Mouse (Mus musculus) midbrain, embryonic 10.5 days (tissue): ENCODE data around the gene 1700019A02Rik. TPM values are rescaled to one million over a fixed set of nuclear protein-coding genes. Genes with fewer than 3 reads are reported as not detected.

Experiments
- DNase-seq: peaks from one replicate; pipeline ENCODE4 v3.0.0-alpha.2; 2017; ENCODE audit warnings: low spot score
- H3K27ac ChIP-seq: fragments of 300-500 bp; sonication (generic); replicated peaks from 2 replicates; pipeline ENCODE4 v1.5.1; 2016; ENCODE audit warnings: mild to moderate bottlenecking
- H3K27me3 ChIP-seq: fragments of 300-500 bp; sonication (generic); 2 replicates; pipeline ENCODE4 v1.6.1; 2016; ENCODE audit warnings: low read depth, mild to moderate bottlenecking; ENCODE audit not compliant: poor library complexity, severe bottlenecking
- H3K36me3 ChIP-seq: fragments of 300-500 bp; sonication (generic); 2 replicates; pipeline ENCODE4 v1.6.1; 2016; ENCODE audit warnings: mild to moderate bottlenecking, moderate library complexity
- H3K4me1 ChIP-seq: fragments of 300-500 bp; sonication (generic); 2 replicates; pipeline ENCODE4 v1.6.1; 2016
- H3K4me3 ChIP-seq: fragments of 300-500 bp; sonication (generic); 2 replicates; pipeline ENCODE4 v1.5.1; 2016; ENCODE audit warnings: mild to moderate bottlenecking, moderate library complexity
- H3K9me3 ChIP-seq: fragments of 300-500 bp; sonication (generic); replicated peaks from 2 replicates; pipeline ENCODE4 v1.6.1; 2016; ENCODE audit warnings: mild to moderate bottlenecking
- WGBS: fragments of 180-500 bp; shearing (Covaris S2); methylation state at CpG from one replicate; pipeline ENCODE4 v1.1.7; 2016; 5-methylcytosine and 5-hydroxymethylcytosine counted together
- polyA plus RNA-seq: library from polyadenylated mRNA; unstranded; fragments of >200 nt; fragmentation: Nextera tagmentation; extraction: Ambion mirVana; gene quantifications from 2 replicates; pipeline ENCODE4 v1.2.1, GENCODE M21; 2016

The 1700019A02Rik gene
- polyA plus RNA-seq, 1 experiment from 2014 or later = not detected

GRCm38 (mm10) chr1:53110561-53110960, 76.9 kb downstream of the 1700019A02Rik start:
- H3K27me3 ChIP-seq = no peaks in the 10 kb centered on the region
- no peaks in the 10 kb centered on the region for H3K4me1 ChIP-seq
- no peak overlapping the region for H3K4me3 ChIP-seq
- no peak for DNase-seq
- 82% methylated on average over 1 of the region's 1 CpGs for WGBS
- H3K36me3 ChIP-seq = no peaks in the 10 kb centered on the region
- H3K27ac ChIP-seq = no peak overlapping the region
- no peaks in the 10 kb centered on the region for H3K9me3 ChIP-seq

Other genes starting within 250 kb of the 1700019A02Rik start
- 2.7 and 3.6 TPM in 2 replicates for gene 1700019D03Rik, start 167.5 kb downstream of the 1700019A02Rik start, polyA plus RNA-seq
- gene Mstn, start 126.0 kb downstream of the 1700019A02Rik start, polyA plus RNA-seq = 0.27 and 0.47 TPM in 2 replicates
- gene Pms1, start 109.4 kb upstream of the 1700019A02Rik start, polyA plus RNA-seq = 26.1 and 26.5 TPM in 2 replicates
- gene Ormdl1, start 109.5 kb upstream of the 1700019A02Rik start, polyA plus RNA-seq = 93.0 and 96.8 TPM in 2 replicates
- not detected in 2 replicates for gene Gm28778, start 109.5 kb upstream of the 1700019A02Rik start, polyA plus RNA-seq
- 31.6 and 34.5 TPM in 2 replicates for gene Osgepl1, start 126.0 kb upstream of the 1700019A02Rik start, polyA plus RNA-seq
- gene Asdurf, start 165.0 kb upstream of the 1700019A02Rik start, polyA plus RNA-seq = not detected in 2 replicates
- gene Gm28551, start 165.0 kb upstream of the 1700019A02Rik start, polyA plus RNA-seq = 0.54 and 1.4 TPM in 2 replicates
- 90.8 and 99.6 TPM in 2 replicates for gene Asnsd1, start 165.1 kb upstream of the 1700019A02Rik start, polyA plus RNA-seq